Mouse (Mus musculus) heart, adult 11 months (tissue): ENCODE data around the gene Ssna1.

Experiments
- DNase-seq: peaks from one replicate; pipeline ENCODE4 v3.0.0; 2022

The Ssna1 gene

DNA sequence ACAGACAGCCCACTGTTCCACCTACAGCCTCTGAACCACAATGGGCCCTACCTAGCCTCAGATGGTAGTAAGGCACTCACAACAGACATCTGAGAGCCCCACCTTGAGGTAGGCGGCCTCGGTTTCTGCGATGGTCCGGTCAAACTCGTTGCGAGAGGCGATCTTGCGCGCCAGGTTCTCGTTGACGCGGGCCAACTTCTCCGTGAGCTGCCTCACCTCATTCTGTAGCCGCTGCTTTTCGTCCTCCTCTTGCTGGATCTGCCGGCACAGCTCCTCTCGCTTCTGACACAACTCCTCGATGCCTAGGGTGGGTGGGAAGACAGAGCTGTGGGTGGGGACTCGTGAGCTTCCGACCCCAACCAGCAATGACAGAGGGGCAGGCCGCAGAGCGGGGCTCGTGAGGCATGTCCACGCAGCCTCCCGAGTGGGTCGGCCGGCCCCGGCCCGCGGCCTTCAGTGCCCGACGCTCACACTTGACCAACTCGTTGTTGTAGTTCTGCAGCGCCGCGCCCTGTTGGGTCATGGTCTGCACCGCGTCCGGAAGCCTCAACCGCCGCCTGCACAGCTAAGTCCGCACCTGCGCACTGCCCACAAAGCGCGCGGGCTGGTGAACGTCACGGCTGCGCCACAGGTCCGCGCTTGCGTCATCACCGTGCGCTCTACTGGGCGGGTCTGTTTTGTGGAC, at the start of gene Ssna1, which contains the start of gene Anapc2:
TSS of gene Ssna1 (minus strand) at position 612 of the 685 bp plus-strand sequence.
TSS of gene Anapc2 (plus strand) at position 652 of the 685 bp plus-strand sequence.
- DNase-seq: peak; percentile 99

DNA sequence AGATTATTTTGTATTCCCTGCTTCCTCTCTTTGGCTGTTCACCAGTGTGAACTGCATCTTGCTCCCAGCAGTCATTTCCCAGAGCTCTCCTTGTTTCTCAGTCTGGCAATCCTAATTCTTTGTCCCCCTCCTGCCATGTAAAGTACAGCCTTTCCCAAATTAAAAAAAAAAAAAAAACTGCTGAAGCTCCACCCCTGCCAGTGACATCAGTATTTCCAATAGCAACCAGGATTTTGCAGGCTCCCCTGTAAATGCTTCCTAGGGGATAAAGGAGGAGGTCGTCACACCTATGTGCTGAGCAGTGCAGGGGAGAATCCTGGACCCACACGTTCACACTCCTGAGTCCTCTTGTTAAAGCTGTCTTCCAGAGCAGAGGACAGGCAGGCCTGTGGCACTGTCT, 47.8 kb upstream of the Ssna1 start:
- DNase-seq: no peak

DNA sequence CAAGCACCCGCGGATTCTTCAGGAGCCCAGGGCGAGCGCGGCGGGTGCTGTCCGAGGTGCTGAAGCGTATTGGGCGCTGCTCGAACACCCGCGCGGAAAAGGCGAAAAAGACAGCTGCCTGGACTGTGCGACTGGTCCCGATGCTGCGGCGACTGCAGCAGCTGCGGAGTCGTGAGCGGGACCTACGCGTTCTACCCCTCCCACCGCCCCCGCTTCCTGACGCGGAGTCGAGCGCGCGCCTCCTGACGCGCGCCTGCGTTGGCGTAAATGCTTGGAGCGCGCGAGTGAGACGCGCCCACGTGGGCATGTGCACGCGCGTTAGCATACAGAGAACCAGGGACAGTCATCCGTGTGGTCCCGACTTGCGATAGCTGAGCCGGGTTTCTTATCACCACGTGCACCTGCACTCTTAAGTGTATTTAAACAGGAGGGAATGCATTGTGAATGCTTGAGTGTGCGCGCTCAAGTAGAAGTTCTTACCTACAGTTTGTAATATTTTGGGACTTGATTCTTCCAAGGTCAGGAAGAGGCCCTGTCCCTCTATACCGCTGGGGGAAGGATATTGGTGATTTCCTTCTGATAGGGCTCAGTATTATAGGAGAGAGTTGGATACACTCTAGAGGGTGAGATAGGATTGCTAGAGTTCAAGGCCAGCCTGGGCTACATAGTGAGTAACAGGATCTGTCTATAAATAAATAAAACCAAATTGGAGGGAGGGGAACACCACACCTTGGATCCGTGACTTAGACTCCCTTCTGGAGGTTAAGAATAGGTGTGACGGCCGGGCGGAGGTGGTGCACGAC, 46.9 kb upstream of the Ssna1 start, which contains the start of gene Grin1:
TSS of gene Grin1 (minus strand) at position 217 of the 803 bp plus-strand sequence.
- no peak for DNase-seq

DNA sequence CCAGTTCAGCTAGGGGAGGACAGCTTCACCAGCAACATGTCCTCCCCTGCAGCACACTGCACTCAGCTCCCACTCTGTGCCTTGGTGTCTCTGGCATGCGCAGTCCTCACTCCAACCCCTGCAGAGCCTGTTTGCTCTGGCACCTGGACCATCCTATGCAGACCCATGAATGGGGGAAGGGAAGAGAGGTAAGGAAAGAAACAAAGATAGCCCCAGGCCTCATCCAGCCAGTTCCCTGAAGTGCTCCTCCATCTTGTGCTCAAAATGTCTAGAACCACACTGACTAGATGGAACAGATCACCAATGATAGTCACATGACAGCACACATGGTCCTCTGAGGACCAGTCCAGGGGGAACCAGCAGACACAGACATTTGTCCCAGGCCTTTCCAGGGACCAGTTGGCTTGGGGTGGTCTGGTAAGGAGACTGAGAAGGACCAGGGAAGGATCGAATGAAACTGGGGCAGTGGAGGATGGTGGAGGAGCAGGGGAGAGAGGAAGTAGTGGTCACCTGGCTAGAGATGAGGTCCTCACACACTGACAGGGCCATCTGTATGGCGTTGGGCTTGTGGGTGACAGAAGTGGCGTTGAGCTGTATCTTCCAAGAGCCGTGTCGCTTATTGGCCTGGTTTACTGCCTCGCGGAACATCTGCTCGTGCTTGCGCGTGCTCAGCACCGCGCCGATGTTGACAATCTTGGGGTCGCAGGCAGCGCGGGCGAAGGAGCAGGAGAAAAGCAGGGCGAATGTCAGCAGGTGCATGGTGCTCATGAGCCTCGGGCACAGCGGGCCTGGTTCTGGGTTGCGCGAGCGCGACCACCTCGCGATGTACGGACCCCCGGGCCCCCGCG, 46.1 kb upstream of the Ssna1 start:
- DNase-seq: no peak

DNA sequence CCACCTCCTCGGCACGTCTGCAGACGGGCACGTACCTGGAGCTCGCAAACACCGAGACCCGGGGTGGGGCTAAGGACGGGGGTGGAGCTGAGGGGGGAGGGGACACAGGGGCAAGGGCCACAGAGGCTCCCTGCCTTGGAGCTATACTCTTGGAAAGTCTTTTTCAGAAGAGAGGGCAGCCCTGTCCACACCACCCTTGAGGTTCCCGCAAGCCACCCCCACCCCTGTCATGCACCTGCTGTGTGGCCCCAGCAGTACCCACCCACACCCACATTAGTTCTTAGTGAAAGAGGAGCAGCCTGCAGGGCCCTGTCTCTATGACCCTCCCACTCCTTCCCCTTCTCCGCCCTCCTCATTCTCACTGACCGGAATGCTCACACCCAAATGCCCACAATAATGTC, 39.3 kb upstream of the Ssna1 start:
- peak; percentile 59 for DNase-seq

DNA sequence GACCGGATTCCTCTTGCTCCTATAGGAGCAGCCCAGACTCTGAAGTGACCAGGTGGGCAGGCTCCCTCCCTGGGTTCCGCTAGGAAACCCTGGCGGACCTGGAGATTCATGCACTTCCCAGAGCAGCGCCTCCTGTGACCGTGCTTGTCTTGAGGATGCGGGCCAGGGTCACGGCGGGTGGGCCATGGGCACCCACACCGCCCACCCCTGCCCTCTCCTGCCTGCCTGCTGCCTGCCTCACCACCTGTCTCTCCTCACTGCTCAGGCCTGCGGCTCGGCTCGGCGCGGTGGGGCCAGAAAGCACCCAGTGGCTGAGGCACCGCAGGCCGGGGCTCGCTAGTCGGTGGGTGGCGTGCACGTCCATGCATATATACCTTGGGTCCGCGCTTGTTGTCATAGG, 38.7 kb upstream of the Ssna1 start:
- peak; percentile 80 for DNase-seq

DNA sequence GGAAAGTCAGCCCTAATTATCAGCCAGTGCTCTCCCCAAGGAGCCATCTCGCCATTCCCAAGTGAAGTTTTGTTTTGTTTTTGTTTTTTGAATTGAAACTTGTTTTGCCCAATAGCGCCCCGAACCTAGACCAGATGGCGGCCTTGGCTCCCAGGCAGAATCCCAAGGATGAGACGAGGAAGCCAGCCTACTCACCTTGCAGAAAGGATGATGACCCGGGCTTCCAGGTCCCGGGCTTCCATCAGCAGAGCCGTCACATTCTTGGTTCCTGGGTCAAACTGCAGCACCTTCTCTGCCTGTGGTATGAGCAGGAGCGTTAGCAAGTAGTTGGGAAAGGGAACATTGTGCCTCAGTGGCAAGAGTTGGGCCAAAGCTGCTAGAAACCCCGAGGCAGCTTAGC, 37.9 kb upstream of the Ssna1 start:
- DNase-seq: peak; percentile 71

DNA sequence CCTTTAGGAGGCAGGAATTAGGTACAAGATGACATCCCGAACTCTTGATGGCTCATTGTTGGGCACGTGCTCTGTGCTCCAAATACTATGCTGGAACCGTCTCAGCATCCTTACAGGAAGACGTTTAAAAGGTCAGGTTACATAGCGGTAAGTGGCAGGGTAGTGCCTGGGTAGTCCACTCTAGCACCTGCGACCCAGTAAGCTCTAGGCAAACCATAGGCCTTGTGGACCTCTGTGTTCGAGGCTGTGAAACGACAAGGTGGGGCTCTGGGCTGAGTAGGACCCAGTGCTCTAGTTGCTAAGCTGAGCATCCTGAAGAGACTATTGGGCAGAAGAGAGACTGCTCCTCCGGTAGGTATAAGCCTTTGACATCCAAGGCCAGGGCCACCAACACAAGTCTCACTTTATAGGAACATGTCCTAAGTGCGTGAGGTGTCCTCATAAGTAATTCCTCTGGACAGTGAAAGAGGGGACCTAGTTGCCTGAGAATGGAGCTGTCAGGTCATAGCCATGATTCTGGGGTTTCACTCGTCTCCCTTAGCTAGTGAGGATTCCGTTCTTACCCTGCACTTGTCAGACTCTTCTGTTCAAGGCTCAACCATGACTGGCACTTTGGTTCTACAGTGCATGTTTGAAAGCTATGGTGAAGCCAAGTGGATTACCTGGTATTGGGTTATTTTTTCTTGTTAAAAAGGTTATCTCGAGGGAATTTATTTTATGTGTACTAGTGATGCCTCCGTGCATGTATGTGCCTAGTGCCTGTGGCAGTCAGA, 33.5 kb upstream of the Ssna1 start:
- DNase-seq: peak; percentile 68

DNA sequence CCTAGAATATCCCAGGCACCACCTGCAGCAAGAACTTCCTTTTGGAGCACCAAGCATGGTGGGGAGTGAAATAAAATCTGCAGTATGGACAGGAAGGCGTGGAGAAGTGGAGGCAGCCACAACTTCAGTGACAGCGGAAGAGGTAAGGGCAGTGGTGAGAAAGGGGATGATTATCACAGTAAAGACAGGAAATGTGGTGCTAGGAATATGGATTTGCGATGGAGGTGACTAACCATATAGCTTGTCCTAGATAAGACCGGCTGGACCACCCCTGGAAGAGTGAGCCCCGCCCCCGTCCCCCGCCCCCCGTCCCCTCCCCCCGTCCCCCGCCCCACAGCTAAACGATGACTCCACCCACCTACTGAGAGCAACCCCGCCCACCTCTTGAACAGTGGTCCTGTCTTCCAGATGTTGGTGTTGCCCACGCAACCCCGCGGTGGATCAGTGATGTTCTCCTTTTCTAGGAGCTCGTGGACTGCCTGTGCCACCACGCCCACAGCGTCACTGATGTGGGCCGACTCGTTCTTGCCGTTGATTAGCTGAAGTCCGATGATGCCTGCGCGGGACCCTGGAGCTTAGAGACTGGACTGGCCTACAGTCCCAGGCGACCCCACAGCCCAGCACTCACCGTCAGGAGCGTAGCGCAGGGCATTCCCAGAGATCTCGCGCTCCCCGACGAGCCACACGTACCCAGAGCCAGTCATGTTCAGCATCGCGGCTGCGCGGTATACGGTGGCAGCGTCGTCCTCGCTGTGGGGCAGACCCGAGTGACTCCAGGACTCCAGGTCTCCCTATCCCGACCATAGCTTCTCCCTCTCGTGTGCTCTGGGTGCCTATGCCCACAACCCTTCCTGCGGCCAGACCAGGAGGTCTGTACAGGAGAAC, 32.7 kb upstream of the Ssna1 start:
- peak; percentile 88 for DNase-seq

DNA sequence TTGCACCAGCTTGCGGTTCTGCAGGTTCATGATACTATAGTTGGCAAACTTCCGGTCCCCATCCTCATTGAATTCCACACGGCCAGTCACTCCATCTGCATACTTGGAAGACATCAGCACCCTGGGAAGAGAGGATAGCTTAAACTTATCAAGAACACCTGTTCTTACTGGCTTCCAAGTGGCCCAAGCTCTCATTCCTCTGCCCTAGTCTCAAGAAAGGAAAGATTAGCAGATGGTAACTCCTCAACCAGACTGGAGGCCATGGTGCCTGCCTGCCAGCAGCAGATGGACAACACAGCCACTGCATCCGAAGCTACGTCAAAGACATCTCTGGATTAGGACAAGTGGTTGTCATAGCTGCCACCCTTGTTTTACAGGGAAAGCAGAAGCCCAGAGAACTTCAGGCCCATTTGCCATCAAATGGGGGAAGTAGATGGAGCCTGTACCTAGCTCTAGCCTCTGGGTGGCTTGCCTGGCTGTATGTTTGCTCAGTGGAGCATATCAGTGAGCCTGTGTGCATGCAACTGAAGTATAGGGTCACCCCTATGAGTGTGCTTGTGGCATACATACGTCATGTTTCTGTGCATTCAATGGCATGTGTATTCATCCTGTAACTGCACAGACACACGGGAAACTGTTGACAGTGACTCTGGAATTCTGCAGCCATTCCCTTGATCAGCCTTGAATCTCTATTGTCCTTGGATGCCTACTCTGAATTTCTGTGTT, 31.9 kb upstream of the Ssna1 start:
- no peak for DNase-seq

DNA sequence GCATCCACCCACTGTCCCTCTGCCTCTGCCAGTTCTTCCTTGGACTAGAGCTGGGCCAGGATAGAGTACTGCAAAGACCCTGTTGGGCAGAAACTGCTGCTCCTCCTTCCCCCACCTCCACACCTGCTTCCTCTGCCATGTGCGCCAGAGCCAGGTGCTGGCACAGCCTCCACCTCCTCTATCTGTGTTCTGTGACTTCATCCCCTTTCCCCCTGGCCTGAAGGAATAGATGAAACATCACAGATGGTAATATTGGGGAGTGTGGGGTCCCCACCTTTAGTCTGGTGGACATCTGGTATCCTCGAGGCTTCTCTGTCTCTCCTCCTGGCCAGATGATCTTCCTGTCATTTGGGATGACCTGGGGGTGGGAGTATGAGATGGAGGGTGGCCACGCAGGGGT, 31.2 kb upstream of the Ssna1 start:
- no peak for DNase-seq

DNA sequence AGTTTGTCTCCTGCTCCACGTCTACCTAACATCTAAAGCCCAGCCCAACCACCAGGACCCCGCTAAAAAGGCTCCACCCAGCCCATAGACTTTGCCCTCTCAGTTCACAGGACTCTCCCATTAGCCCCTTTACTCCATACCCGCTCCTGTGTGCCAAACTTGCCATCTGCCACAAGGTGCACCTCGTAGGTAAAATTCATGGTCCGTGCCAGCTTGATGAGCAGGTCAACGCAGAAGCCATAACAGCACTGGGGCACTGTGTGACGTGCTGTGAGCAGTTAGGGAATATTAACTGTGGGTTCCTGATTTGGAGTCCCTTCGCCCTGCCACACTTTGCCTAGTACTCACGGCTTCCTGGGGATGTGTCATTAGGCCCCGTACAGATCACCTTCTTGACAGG, 25.8 kb upstream of the Ssna1 start:
- DNase-seq: no peak

DNA sequence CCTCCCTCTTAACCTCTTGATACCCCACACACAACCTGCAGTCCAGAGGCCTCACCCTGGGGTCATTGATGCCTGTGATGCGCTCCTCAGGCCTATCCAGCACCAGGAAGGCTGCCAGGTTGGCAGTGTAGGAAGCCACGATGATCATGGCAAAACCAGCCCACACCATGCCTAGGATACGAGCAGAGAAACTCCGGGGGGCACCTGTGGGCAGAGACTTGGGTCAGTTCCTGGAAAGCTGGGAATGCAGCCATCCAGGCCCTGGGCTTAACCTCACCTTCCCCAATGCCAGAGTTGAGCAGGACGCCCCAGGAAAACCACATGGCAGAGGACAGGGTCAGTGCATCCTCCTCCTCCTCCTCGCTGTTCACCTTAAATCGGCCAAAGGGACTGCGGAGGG, 24.9 kb upstream of the Ssna1 start:
- no peak for DNase-seq

DNA sequence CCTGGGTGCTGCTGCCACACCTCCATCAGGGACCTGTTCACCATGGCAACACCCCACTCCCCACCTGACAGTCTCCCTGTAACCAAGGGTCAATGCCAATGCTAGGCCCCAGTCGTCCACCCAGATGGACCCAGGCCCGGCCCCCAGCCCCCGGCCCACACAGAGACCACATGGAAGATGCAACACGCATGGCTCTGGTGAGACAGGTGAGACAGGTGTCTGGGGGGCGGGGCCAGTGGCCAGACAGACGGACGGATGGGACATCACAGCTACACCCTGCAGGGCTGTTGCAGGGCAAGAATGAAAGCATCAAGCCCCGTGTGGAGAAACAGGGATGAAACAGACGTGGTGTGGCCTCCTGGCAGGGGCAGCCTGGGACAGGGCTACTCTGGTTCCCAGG, 21.5 kb upstream of the Ssna1 start:
- no peak for DNase-seq

DNA sequence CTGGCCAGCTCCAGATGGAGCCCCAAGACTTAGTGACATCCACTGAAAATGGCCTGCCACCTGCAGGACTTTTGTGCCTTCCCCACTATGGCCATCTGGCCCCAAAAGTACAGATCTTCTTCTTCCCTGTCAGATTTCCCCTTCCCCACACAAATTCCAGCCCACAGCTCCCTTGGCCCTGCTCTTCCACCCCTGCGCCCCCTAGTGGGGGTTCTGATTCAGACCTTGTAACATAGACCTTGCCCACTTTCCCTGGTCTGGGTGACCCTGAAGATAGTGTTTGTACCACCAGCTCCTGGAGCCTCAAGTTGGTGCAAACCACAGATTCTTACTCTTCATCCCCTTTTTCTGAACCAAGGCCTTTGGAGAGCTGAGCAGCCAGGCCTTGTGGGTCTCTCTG, 20.6 kb upstream of the Ssna1 start:
- DNase-seq: peak; percentile 95

DNA sequence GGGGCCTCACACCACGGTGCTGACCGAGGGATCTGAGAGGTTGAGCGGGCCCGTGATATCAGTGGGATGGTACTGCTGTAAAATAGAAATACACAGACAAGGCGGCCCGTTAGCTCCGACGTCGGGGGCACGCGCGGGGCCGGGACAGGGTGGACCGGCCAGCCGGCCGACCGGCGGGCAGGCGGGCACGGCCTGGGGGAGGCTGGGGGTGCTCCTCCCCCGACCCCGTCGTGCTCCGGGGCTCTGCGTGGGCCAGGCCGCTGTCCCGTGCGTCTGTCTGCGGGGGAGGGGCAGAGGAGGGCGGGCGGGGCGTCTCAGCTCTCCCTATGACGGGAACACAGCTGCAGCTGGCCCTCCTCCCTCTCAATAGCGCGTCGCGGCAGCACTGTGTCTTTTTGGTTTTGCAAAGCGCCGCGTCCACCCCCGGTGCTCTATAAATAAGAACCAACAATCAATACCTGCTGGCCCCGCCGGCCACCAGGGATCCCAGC, 19.9 kb upstream of the Ssna1 start:
- DNase-seq: peak; percentile 95

DNA sequence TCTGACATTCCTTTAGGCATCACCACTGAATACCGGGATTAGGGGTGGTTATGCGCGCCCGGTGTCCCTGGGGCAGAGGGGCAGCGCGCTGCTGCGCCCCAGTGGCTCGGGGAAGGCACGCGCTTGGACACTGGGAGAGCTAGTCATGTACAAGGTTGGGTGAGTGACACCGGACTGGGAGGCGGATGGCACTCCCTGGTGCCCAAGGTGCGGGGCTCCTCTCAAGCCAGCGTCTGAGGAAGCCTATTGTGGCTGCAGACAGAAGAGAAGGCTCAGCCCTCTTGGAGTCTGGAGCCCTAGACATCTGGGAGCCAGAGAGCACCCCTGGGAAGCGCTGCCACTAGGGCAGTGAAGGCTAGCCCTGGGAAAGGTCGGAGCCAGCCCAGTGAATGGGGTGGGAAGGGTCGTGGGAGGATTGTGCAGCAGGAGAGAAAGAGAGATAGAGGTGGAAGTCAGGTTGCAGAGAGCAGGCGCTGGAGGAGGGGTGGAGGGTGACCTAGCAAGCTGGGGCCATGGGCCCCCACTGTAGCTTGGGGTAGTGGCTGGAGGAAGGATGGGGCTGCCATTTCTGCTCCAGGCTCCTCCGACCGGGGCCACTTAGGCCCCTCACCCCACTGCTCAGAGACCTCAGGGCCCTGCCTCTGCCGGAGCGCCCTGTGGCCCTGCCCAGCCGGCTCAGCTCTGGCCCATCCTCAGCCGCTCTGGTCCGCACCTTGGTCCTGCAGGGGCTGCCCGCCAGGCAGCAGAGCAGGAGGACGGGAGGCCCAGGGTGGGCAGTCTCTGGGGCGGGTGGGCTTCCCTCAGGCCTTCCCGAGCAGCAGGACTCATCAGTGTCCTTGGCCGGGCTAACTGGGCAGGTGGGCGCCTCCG, 19.2 kb upstream of the Ssna1 start:
- no peak for DNase-seq

DNA sequence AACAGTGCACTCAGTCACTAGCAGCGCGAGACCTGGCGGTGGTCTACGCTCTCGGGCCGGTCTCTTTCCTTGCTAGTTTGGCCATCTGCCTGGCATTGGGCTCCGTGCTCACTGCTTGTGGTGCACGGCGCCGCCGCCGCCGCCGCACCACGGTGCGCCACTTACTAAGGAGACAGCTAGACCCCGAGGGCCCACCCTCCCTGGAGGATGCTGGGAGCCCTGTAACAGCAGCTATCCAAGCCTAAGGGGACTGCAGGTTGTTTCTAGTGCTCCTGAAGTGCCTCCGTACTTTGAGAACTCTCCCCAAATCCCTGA, 18.5 kb upstream of the Ssna1 start:
- DNase-seq: no peak

DNA sequence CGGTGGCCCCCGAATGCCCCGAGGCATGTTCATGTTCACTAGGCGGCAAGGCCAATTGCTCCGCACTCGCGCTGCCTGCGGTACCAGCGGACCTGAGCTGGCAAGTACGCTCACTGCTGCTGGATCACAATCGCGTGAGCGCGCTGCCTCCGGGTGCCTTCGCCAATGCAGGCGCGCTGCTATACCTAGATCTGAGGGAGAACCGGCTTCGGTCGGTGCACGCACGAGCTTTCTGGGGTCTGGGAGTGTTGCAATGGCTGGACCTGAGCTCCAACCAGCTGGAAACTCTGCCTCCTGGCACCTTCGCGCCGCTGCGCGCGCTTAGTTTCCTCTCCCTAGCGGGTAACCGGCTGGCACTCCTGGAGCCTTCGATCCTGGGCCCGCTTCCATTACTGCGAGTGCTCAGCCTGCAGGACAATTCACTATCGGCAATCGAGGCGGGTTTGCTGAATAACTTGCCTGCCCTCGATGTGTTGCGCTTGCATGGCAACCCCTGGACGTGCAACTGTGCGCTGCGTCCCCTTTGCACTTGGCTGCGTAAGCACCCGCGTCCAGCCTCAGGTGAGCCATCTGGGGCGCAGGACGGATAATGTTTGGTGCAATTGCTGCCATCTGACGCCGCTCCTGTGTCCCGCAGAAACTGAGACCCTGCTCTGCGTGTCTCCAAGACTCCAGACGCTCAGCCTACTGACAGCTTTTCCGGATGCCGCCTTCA, 18.0 kb upstream of the Ssna1 start:
- DNase-seq: no peak
